Mouse (Mus musculus): ENCODE data around the gene H13. TPM values are rescaled to one million over a fixed set of nuclear protein-coding genes. Genes with fewer than 3 reads are reported as not detected.
A peak's percentile ranks its signal among the peaks of the same experiment; 100 is the strongest.

Gene H13
- polyA plus RNA-seq, 1 experiment from 2014 or later = 181 TPM

DNA sequence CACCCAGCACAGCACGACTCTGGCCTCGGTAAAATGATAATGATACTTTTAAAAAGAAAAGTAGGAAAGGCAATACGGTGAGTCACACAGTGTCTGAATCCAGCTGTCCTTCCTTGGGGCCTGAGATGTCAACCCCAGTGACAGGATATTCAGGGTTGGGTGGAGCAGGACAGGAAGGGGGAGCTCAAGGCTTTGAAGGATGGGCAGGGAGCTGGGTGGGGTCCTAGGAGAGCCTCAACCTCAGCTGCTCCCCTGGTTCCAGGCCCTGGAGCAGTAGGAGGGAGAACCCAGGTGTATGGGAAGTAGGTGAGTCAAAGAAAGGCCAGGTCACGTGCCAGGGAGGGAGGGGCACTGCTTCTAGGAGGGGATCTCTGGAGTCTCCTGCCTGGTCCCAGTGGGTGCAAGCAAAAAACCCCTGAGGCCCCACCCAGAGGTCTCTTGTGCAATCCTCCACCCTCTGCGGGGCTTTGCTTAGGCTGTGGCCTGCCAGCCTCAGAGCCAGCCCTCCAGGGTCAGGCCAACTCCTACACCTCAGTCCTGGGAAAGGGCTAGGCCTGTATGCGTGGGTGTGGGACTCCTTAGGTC lies 57.6 kb downstream of the H13 start:
- peaks cover 4% of the 10 kb centered on the region; the same call in 1 of the 2 replicates for H3K27me3 ChIP-seq
- H3K9me3 ChIP-seq = no peaks in the 10 kb centered on the region
- no peak for ATAC-seq
- no peak overlapping the region for H3K9ac ChIP-seq (replicated peaks)
- H3K36me3 ChIP-seq = no peaks in the 10 kb centered on the region
- H3K4me2 ChIP-seq (replicated peaks) = no peak overlapping the region
- H3K4me3 ChIP-seq (replicated peaks) = no peak overlapping the region
- peaks cover 20% of the 10 kb centered on the region for H3K4me1 ChIP-seq (replicated peaks)
- no peak overlapping the region for H3K27ac ChIP-seq
- 67% methylated on average over 6 of the region's 6 CpGs for WGBS

DNA sequence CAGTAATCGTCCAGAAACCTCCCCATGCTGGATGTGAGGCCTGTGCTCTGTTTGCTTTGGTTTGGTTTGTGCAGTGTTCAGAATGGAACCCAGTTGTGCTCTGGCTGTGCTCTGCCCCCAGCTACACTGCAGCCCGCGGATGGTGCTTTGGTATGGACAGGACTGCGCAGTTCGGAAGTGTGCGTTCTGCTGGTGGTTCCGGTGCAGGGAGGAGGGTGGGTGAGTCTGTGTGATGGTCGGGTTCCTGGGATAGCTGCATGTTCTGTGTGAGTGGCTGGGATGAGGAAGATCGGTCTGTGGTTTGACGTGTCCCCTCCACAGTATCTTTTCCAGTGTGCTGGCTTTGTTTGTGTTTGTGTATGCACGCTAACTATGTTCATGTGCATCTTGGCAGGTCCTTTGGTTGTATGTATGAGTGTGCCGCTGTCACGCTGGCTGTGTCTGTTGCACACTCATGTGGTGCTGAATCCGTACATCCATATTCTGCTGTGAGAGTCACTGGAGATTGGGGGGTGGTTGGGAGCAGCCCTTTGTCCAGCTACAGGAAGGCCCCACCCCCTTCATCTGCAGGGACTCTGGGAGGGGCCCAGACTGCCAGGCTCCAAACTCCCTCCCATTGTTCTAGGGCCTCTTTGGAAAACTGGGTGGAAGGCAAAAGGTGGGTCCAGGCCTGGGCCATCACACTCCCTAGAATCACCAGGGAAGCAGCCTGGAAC lies 58.7 kb downstream of the H13 start:
- Histone ChIP-seq H3K27me3 (peaks cover 3% of the 10 kb centered on the region; the same call in 1 of the 2 replicates), H3K9ac (replicated peaks) (no peak overlapping the region), H3K27ac (no peak overlapping the region), H3K9me3 (no peaks in the 10 kb centered on the region), H3K36me3 (no peaks in the 10 kb centered on the region), H3K4me2 (replicated peaks) (no peak overlapping the region), H3K4me3 (replicated peaks) (no peak overlapping the region), H3K4me1 (replicated peaks) (peaks cover 20% of the 10 kb centered on the region)
- 83% methylated on average over 14 of the region's 14 CpGs for WGBS
- ATAC-seq = no peak

DNA sequence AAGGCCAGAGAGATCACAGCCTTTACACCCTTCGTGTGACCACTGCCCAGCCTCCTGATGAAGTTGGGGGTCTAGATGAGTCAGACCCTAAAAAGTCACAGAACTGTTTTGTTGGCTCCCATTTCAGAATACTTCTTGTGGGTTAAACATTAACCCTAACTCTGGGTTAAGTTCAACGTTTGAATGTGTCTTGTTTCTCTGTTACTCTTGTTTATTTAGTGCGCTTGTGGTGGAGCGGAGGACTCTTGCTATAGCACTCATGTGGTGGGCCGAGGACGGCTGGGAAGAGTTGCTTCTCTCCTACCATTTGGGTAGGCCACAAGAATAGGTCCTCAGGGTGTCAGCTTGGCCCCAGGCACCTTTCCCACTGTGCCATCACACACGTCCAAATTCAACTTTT lies 59.3 kb downstream of the H13 start:
- no peak overlapping the region for H3K27ac ChIP-seq
- H3K4me2 ChIP-seq (replicated peaks) = no peak overlapping the region
- no peak overlapping the region for H3K4me3 ChIP-seq (replicated peaks)
- WGBS = 88% methylated on average over 7 of the region's 7 CpGs
- no peaks in the 10 kb centered on the region for H3K9me3 ChIP-seq
- no peak overlapping the region for H3K9ac ChIP-seq (replicated peaks)
- H3K27me3 ChIP-seq = no peaks in the 10 kb centered on the region
- H3K4me1 ChIP-seq (replicated peaks) = peaks cover 19% of the 10 kb centered on the region
- no peak for ATAC-seq
- no peaks in the 10 kb centered on the region for H3K36me3 ChIP-seq

DNA sequence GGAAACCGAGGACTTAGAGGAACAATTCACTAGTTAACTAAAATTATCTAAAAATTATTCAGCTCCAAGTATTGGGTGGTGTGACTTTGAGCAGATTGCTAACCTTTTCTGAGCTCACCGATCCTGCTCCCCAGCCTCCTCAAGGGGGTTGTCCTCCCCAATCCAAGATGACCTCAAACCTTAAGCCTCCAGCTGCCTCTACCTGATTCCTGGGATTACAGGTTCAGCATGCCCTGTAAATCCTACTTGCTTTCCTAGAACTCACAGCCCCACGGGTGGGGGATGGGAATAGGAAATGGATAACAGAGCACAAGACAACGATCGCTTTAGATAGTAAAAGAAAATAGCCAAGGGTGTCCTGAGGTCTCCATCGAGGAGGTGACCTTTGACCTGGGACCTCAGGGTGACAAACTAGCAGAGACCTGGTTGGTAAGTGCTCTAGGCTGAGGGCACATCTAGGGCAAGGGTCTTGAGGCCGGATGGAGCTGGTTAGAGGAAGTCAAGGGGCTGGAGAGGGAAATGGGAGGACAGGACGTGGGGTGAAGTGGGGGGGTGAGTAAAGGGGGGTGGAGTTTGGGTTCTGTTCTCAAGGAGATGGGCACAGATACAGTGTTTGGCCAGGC lies 59.9 kb downstream of the H13 start:
- ATAC-seq = peak; percentile 15; the same call in 1 of the 2 replicates
- Histone ChIP-seq H3K36me3 (no peaks in the 10 kb centered on the region), H3K9me3 (no peaks in the 10 kb centered on the region), H3K27ac (no peak overlapping the region), H3K4me1 (replicated peaks) (peaks cover 16% of the 10 kb centered on the region), H3K9ac (replicated peaks) (0 out of 2 replicates have a peak overlapping the region, but pooled peaks have one; percentile 19), H3K4me2 (replicated peaks) (no peak overlapping the region), H3K4me3 (replicated peaks) (no peak overlapping the region), H3K27me3 (no peaks in the 10 kb centered on the region)
- WGBS = 74% methylated on average over 8 of the region's 8 CpGs

DNA sequence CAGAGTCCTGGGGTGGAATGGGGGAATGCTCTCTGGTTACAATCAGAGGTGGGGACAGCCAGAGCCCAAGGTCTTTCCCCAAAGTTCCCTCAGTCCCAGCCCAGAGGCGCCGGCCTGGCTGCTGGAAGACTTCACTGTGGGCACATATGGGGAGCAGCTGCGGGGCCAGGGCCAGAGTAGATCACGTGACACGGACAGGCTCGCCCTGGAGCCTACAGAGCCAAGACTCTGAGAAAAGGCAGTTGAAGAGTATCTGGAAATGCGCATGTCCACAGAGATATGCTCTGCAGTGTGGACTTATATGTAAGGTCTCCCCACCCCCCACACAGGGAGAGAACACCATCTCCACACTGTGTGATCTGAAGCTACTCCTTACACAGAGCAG lies 60.4 kb downstream of the H13 start:
- H3K27me3 ChIP-seq = no peaks in the 10 kb centered on the region
- H3K4me2 ChIP-seq (replicated peaks) = no peak overlapping the region
- H3K4me3 ChIP-seq (replicated peaks) = no peak overlapping the region
- no peaks in the 10 kb centered on the region for H3K36me3 ChIP-seq
- peak overlapping the region; percentile 19; the same call in 1 of the 2 replicates for H3K9ac ChIP-seq (replicated peaks)
- no peak overlapping the region for H3K27ac ChIP-seq
- H3K4me1 ChIP-seq (replicated peaks) = peaks cover 20% of the 10 kb centered on the region
- ATAC-seq = peak; percentile 18; the same call in 1 of the 2 replicates
- H3K9me3 ChIP-seq = no peaks in the 10 kb centered on the region
- WGBS = 61% methylated on average over 7 of the region's 7 CpGs

DNA sequence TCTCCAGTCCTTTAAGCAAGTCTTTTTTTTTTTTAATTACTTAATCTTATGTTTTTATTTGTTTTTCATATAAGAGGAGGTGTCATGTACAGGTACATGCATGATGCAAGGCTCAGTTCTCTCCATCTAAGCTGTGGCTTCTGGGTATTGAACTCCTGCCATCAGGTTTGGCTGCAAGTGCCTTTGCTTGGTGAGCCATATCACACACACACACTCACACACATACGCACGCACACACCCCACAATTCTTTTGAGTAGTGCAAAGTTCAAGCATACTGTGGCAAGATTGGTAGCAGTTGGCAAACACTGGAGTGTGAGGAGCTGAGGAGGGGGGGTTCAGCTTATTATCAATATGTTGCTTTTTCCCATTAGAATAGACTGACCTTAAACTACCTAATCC lies 63.9 kb downstream of the H13 start:
- H3K36me3 ChIP-seq = no peaks in the 10 kb centered on the region
- no peaks in the 10 kb centered on the region for H3K9me3 ChIP-seq
- ATAC-seq = no peak
- no peak overlapping the region for H3K9ac ChIP-seq (replicated peaks)
- H3K27ac ChIP-seq = no peak overlapping the region
- H3K4me1 ChIP-seq (replicated peaks) = peaks cover 53% of the 10 kb centered on the region
- WGBS = 91% methylated on average over 2 of the region's 2 CpGs
- no peak overlapping the region for H3K4me2 ChIP-seq (replicated peaks)
- H3K4me3 ChIP-seq (replicated peaks) = no peak overlapping the region
- H3K27me3 ChIP-seq = peaks cover 5% of the 10 kb centered on the region

DNA sequence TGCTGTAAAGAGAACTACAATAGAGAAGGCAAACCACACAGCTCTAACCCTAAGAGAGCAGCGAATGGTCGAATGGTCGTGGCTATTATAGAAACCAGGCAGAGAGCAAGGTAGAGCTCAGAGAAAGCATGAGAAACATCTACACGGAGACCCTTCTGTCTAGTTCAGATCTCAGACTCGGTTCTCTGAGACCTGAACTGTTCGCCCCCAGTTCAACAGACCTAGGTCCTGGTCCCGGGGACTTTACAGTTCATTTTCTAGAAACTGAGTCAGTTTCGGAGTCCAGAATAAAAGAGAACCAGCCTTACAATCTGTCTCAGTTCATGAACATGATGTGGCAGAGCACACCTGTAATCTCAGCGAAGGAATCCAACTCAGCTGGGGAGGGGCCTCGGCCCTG lies 65.2 kb downstream of the H13 start:
- Histone ChIP-seq H3K27me3 (peaks cover 6% of the 10 kb centered on the region), H3K9me3 (no peaks in the 10 kb centered on the region), H3K4me3 (replicated peaks) (peak overlapping the region; percentile 60), H3K27ac (0 out of 2 replicates have a peak overlapping the region, but pooled peaks have one; percentile 2), H3K4me1 (replicated peaks) (peaks cover 60% of the 10 kb centered on the region), H3K4me2 (replicated peaks) (peak overlapping the region; percentile 91), H3K36me3 (no peaks in the 10 kb centered on the region), H3K9ac (replicated peaks) (peak overlapping the region; percentile 52)
- no peak for ATAC-seq
- WGBS = 12% methylated on average over 10 of the region's 10 CpGs

DNA sequence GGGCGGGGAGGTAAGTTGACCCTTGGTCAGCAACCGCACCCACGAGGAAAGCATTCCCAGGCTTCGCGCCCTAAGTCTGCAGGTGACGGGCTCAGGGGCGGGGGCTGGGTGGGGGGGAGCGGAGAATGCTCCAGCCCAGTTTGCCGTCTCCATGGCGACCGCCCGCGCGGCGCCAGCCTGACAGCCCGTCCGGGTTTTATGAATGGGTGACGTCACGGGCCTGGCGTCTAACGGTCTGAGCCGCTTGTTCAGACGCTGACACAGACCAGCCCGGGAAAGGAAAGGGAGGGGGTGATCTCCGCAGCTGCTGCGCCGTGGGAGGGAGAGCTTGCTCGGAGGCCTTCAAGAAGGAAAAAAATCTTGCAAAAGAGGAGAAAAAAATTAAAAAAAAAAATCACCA lies 65.7 kb downstream of the H13 start:
- H3K9me3 ChIP-seq = no peaks in the 10 kb centered on the region
- H3K27me3 ChIP-seq = peaks cover 6% of the 10 kb centered on the region
- peak overlapping the region; percentile 52 for H3K9ac ChIP-seq (replicated peaks)
- peaks cover 59% of the 10 kb centered on the region for H3K4me1 ChIP-seq (replicated peaks)
- H3K4me2 ChIP-seq (replicated peaks) = peak overlapping the region; percentile 91
- H3K27ac ChIP-seq = peak overlapping the region; percentile 82; the same call in 1 of the 2 replicates
- H3K4me3 ChIP-seq (replicated peaks) = peak overlapping the region; percentile 60
- under 1% methylated on average over 28 of the region's 28 CpGs for WGBS
- peak; percentile 90 for ATAC-seq
- H3K36me3 ChIP-seq = no peaks in the 10 kb centered on the region

DNA sequence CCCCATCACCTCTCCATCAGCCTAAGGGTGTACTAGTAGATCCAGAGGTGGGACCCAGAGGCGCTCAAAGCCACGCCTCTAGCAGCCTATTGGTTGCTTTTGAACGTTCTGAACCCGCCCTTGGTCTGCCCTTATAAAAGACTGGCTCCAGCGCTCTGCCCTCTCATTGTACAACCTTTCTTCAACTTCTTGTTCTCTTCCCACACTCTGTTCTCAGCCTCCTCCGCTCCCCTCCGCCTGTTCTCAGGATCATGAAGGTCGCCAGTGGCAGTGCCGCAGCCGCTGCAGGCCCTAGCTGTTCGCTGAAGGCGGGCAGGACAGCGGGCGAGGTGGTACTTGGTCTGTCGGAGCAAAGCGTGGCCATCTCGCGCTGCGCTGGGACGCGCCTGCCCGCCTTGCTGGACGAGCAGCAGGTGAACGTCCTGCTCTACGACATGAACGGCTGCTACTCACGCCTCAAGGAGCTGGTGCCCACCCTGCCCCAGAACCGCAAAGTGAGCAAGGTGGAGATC lies 66.9 kb downstream of the H13 start, which contains the start of gene Id1:
Gene Id1 (plus strand): TSS at position 162 of the 512 bp plus-strand sequence.
- Histone ChIP-seq H3K36me3 (no peaks in the 10 kb centered on the region), H3K4me3 (replicated peaks) (peak within 1 kb of the TSS; percentile 60), H3K4me1 (replicated peaks) (peaks cover 57% of the 10 kb centered on the region), H3K27ac (peak within 1 kb of the TSS; percentile 82), H3K4me2 (replicated peaks) (peak within 1 kb of the TSS; percentile 91), H3K27me3 (peaks cover 11% of the 10 kb centered on the region), H3K9ac (replicated peaks) (peak within 1 kb of the TSS; percentile 84), H3K9me3 (no peaks in the 10 kb centered on the region)
- WGBS = under 1% methylated on average over 28 of the region's 28 CpGs
- peak; percentile 65 for ATAC-seq

DNA sequence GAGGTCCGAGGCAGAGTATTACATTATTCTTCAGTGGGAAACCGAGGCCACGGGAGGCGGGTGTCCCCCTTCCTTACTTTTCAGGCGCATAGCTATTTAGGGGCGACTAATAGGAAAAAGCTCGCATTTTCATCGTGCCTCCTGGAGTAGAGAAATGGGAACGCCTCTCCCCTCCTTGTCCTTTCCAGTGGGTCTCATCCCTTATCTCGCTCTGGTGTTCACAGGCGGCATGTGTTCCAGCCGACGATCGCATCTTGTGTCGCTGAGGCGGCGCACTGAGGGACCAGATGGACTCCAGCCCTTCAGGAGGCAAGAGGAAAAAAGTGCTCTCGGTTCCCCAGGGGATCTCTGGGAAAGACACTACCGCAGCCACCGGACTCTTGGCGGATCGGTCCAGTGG lies 67.5 kb downstream of the H13 start:
- under 1% methylated on average over 22 of the region's 22 CpGs for WGBS
- H3K9me3 ChIP-seq = no peaks in the 10 kb centered on the region
- H3K36me3 ChIP-seq = no peaks in the 10 kb centered on the region
- peaks cover 11% of the 10 kb centered on the region for H3K27me3 ChIP-seq
- peak overlapping the region; percentile 84 for H3K9ac ChIP-seq (replicated peaks)
- H3K4me2 ChIP-seq (replicated peaks) = peak overlapping the region; percentile 91
- ATAC-seq = no peak
- peaks cover 62% of the 10 kb centered on the region for H3K4me1 ChIP-seq (replicated peaks)
- H3K27ac ChIP-seq = peak overlapping the region; percentile 82
- peak overlapping the region; percentile 60 for H3K4me3 ChIP-seq (replicated peaks)

DNA sequence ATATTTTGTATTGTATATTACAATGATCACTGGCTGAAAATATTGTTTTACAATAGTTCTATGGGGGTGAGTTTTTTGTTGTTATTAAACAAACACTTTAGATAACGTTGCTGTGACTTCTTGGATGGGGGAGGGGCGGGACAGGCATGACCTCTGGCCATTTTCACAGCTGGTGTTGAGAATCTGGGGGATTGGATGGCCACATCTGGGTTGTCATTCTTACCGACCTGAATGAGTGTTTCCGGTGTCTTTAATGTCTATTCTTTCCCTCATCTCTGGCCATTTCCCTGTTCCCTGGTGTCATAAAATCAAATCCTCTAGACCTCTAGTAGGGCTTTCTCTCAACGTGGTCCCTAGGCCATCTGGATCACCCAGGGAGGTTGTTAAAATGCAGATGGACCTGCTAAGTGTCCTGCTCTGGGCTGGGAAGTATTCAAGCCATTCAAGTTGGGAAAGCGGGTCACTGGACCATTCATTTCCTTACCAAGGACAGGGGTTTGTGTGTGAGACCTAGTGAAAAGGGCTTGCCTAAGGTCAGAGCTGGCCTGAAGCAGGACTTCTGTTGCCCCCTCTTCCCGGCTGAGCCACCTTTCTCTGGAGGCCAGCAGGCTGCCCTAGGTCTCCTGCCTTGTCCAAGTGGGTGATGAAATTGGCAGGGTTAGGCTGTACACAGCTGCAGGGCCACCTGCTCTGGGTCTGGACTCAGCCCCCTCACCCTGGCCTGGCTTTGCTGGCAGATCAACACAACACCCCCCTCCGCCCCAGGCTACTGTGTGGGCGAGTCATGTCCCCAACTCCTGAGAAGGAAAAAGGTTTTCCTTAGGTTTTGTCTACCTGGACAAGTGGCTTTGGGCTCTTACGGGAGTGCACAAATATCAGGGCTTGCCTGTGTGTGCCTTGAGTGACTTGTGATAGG lies 68.3 kb downstream of the H13 start:
- ATAC-seq = no peak
- H3K4me1 ChIP-seq (replicated peaks) = peaks cover 68% of the 10 kb centered on the region

More for the DNA sequence above, 68.3 kb downstream of the H13 start:
- no peaks in the 10 kb centered on the region for H3K9me3 ChIP-seq
- peak overlapping the region; percentile 60 for H3K4me3 ChIP-seq (replicated peaks)
- H3K36me3 ChIP-seq = no peaks in the 10 kb centered on the region
- peak overlapping the region; percentile 84 for H3K9ac ChIP-seq (replicated peaks)
- WGBS = 13% methylated on average over 10 of the region's 10 CpGs
- H3K4me2 ChIP-seq (replicated peaks) = peak overlapping the region; percentile 91
- H3K27me3 ChIP-seq = peaks cover 11% of the 10 kb centered on the region
- peak overlapping the region; percentile 37; the same call in 1 of the 2 replicates for H3K27ac ChIP-seq
